Mouse (Mus musculus) layer of hippocampus, adult 9-11 months (tissue): Measurements from ENCODE around the gene Vmn1r27.

Experiments used
- DNase-seq: peaks from one replicate; pipeline ENCODE4 v3.0.0; 2022

The Vmn1r27 gene

DNA sequence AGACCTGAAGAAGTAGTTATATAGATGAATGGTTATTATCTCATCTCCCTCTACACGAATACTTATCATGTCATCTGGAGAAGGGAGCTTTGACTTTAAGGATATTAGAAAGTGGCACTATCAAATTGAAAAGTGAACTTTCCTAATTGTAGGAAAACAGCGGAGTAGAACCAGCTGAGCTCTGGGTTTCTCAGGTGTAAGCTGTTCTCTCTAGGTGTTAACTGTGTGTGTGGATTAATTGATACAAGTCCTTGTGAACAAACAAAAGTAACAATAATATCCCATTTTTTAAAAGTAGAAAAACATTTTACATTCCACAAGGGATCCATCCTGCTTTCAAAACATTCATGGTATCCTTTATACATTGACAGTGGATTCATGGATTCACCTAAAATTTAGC is at the start of gene Vmn1r27:
Gene Vmn1r27, minus strand, starts transcription at position 101 of the 400 bp plus-strand sequence.
- no peak for DNase-seq

DNA sequence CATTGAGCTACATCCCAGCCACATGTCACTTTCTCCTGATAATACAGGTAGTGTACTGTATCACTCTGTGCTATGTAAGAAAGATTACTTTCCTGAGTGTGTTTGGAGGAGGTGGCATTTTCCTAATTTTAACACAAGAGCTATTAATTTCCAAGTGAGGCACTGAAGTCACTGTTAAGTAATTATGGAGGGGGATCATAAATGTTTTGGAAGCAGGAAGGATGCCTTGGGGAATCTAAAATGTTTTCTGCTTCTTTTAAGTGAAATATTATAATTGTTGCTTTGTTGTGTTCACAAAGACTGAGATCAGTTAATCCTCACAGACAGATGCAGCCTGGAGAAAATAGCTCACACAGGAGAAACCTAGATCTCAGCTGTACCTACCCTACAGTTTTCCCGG is 43.1 kb upstream of the Vmn1r27 start, which contains the start of gene Vmn1r28:
Gene Vmn1r28, plus strand, starts transcription at position 301 of the 400 bp plus-strand sequence.
- DNase-seq: no peak

DNA sequence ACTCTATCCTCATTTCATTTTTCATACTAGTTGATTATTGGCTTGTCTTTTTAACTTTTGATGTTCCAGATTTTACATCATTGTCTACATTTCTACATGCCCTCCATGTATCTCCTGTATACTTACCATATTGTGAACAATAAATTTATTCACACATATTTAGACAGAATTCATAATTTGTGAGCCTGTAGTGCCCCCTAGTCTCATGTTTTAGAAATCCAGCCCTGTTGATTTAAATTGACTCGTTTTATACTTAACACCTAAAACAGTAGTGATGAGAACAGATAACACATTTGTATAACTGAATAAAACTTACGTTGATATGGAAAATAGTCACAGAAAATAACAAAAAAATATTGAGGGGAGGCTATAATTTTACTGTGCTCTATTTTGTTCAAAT is 2.5 kb downstream of the Vmn1r27 start:
- DNase-seq: no peak
